Mouse (Mus musculus) heart, postnatal 0 days (tissue): Measurements from ENCODE around the gene Tmem208.

Experiments used
- CTCF ChIP-seq: IDR thresholded peaks from 2 replicates; pipeline ENCODE4 v1.5.1; 2016; ENCODE audit warnings: antibody characterized with exemption, control low read depth, low read depth
- EP300 ChIP-seq: IDR thresholded peaks from 2 replicates; pipeline ENCODE4 v1.6.1; 2016; ENCODE audit warnings: antibody characterized with exemption, low read depth

GRCm38 (mm10) chr8:105303396-105303795 is 22.8 kb upstream of the Tmem208 start:
- TF ChIP-seq CTCF (no peak), EP300 (no peak)
